Mouse (Mus musculus): ENCODE results near the gene Sox8.
A peak's percentile ranks its signal among the peaks of the same experiment; 100 is the strongest.

Gene Sox8

GRCm38 (mm10) chr17:25579332-25580047 is 9.0 kb upstream of the Sox8 start:
- no peak for DNase-seq

- DNase-seq: peak; percentile 99
These were observed 8.4 kb upstream of the Sox8 start, which contains the start of gene Lmf1 for GRCm38 (mm10) chr17:25578920-25579319. Lmf1 (plus strand) TSS chr17:25579085.

GRCm38 (mm10) chr17:25577702-25578101 is 7.2 kb upstream of the Sox8 start:
- no peak for DNase-seq

GRCm38 (mm10) chr17:25577263-25577662 is 6.8 kb upstream of the Sox8 start:
- DNase-seq: no peak

GRCm38 (mm10) chr17:25576034-25576433 is 5.5 kb upstream of the Sox8 start:
- DNase-seq: no peak

- DNase-seq: peak; percentile 27 to 28
These were observed 4.9 kb upstream of the Sox8 start for GRCm38 (mm10) chr17:25575208-25575971.

GRCm38 (mm10) chr17:25571453-25571820 is 951 bp upstream of the Sox8 start:
- no peak for DNase-seq

GRCm38 (mm10) chr17:25569833-25570647 is 446 bp downstream of the Sox8 start:
- DNase-seq: peak; percentile 14 to 26

- no peak for DNase-seq
These were observed 1.6 kb downstream of the Sox8 start for GRCm38 (mm10) chr17:25568880-25569279.

- DNase-seq: no peak
These were observed 2.3 kb downstream of the Sox8 start for GRCm38 (mm10) chr17:25568206-25568605.

- DNase-seq: peak; percentile 83 to 84
These were observed 2.7 kb downstream of the Sox8 start for GRCm38 (mm10) chr17:25567745-25568144.

- no peak for DNase-seq
These were observed 3.2 kb downstream of the Sox8 start for GRCm38 (mm10) chr17:25567261-25567660.

- DNase-seq: no peak
These were observed 4.5 kb downstream of the Sox8 start for GRCm38 (mm10) chr17:25565860-25566600.

GRCm38 (mm10) chr17:25565244-25565643 is 5.2 kb downstream of the Sox8 start:
- no peak for DNase-seq

GRCm38 (mm10) chr17:25564481-25564880 is 6.0 kb downstream of the Sox8 start:
- DNase-seq: no peak

GRCm38 (mm10) chr17:25561223-25562028 is 9.1 kb downstream of the Sox8 start:
- no peak for DNase-seq

GRCm38 (mm10) chr17:25560554-25561222 is 9.8 kb downstream of the Sox8 start:
- DNase-seq: no peak

GRCm38 (mm10) chr17:25559634-25560033 is 10.9 kb downstream of the Sox8 start:
- DNase-seq: no peak

GRCm38 (mm10) chr17:25556630-25557354 is 13.7 kb downstream of the Sox8 start:
- DNase-seq: no peak
